Mouse (Mus musculus): ENCODE measurements around the gene Slc11a2. TPM values are rescaled to one million over a fixed set of nuclear protein-coding genes. Genes with fewer than 3 reads are reported as not detected.
"Not testable (repeated sequence)": the region's sequence is repeated elsewhere in the genome, so short reads cannot be mapped to it uniquely, and the experiment has no call there.

Slc11a2 gene
- polyA plus RNA-seq, 1 experiment from 2014 or later = 14.9 TPM

- 6% methylated on average over 14 of the region's 14 CpGs for WGBS (ENCODE audit: insufficient replicate concordance)
- H3K27ac ChIP-seq (ENCODE audit: low read depth, low read length) = no peak overlapping the region
- no peaks in the 10 kb centered on the region for H3K36me3 ChIP-seq (ENCODE audit: control insufficient read depth, insufficient read depth, low read length)
- peak overlapping the region; percentile 73 for H3K4me3 ChIP-seq (ENCODE audit: low read depth, low read length)
- H3K9me3 ChIP-seq (replicated peaks; ENCODE audit: control insufficient read depth, low read length) = no peaks in the 10 kb centered on the region
- peaks cover 31% of the 10 kb centered on the region for H3K4me1 ChIP-seq (ENCODE audit: control insufficient read depth, insufficient read depth, low read length)
- peaks cover 15% of the 10 kb centered on the region for H3K27me3 ChIP-seq (ENCODE audit: control insufficient read depth, insufficient read depth, low read length)
- ATAC-seq (replicated peaks; ENCODE audit: insufficient number of reproducible peaks, low FRiP score, low TSS enrichment) = no peak
- H3K4me2 ChIP-seq = peak overlapping the region; percentile 99
- peak overlapping the region; percentile 69 for H3K9ac ChIP-seq (ENCODE audit: low read depth, low read length)
Measured at GRCm38 (mm10) chr15:100423916-100424315, 956 bp downstream of the Slc11a2 start.

GRCm38 (mm10) chr15:100422899-100423860 is 1.7 kb downstream of the Slc11a2 start:
- WGBS (ENCODE audit: insufficient replicate concordance) = 2% methylated on average over 60 of the region's 65 CpGs
- peaks cover 32% of the 10 kb centered on the region for H3K4me1 ChIP-seq (ENCODE audit: control insufficient read depth, insufficient read depth, low read length)

GRCm38 (mm10) chr15:100422476-100422875 is 2.4 kb downstream of the Slc11a2 start:
- H3K4me3 ChIP-seq (ENCODE audit: low read depth, low read length) = peak overlapping the region; percentile 73
- no peak overlapping the region for H3K27ac ChIP-seq (ENCODE audit: low read depth, low read length)
- H3K27me3 ChIP-seq (ENCODE audit: control insufficient read depth, insufficient read depth, low read length) = peaks cover 15% of the 10 kb centered on the region
- WGBS (ENCODE audit: insufficient replicate concordance) = under 1% methylated on average over 40 of the region's 44 CpGs
- peaks cover 35% of the 10 kb centered on the region for H3K4me1 ChIP-seq (ENCODE audit: control insufficient read depth, insufficient read depth, low read length)
- H3K36me3 ChIP-seq (ENCODE audit: control insufficient read depth, insufficient read depth, low read length) = no peaks in the 10 kb centered on the region
- ATAC-seq (replicated peaks; ENCODE audit: insufficient number of reproducible peaks, low FRiP score, low TSS enrichment) = peak; percentile 55
- no peaks in the 10 kb centered on the region for H3K9me3 ChIP-seq (replicated peaks; ENCODE audit: control insufficient read depth, low read length)
- H3K4me2 ChIP-seq = peak overlapping the region; percentile 99
- peak overlapping the region; percentile 83 for H3K9ac ChIP-seq (ENCODE audit: low read depth, low read length)

More at GRCm38 (mm10) chr15:100422899-100423860, 1.7 kb downstream of the Slc11a2 start:
- H3K27ac ChIP-seq (ENCODE audit: low read depth, low read length) = no peak overlapping the region
- H3K27me3 ChIP-seq (ENCODE audit: control insufficient read depth, insufficient read depth, low read length) = peaks cover 15% of the 10 kb centered on the region
- H3K9ac ChIP-seq (ENCODE audit: low read depth, low read length) = peak overlapping the region; percentile 83
- no peaks in the 10 kb centered on the region for H3K36me3 ChIP-seq (ENCODE audit: control insufficient read depth, insufficient read depth, low read length)
- peak overlapping the region; percentile 73 for H3K4me3 ChIP-seq (ENCODE audit: low read depth, low read length)
- peak; percentile 95 for ATAC-seq (replicated peaks; ENCODE audit: insufficient number of reproducible peaks, low FRiP score, low TSS enrichment)
- no peaks in the 10 kb centered on the region for H3K9me3 ChIP-seq (replicated peaks; ENCODE audit: control insufficient read depth, low read length)
- peak overlapping the region; percentile 99 for H3K4me2 ChIP-seq

GRCm38 (mm10) chr15:100421758-100422197 is 3.1 kb downstream of the Slc11a2 start, which contains the start of gene Gm5475:
Gene Gm5475 (plus strand): TSS chr15:100422147.
- peaks cover 15% of the 10 kb centered on the region for H3K27me3 ChIP-seq (ENCODE audit: control insufficient read depth, insufficient read depth, low read length)
- ATAC-seq (replicated peaks; ENCODE audit: insufficient number of reproducible peaks, low FRiP score, low TSS enrichment); H3K36me3 ChIP-seq (ENCODE audit: control insufficient read depth, insufficient read depth, low read length); H3K9me3 ChIP-seq (replicated peaks; ENCODE audit: control insufficient read depth, low read length): not testable (repeated sequence)
- 27% methylated on average over 3 of the region's 3 CpGs for WGBS (ENCODE audit: insufficient replicate concordance)
- peak within 1 kb of the TSS; percentile 83 for H3K9ac ChIP-seq (ENCODE audit: low read depth, low read length)
- H3K4me1 ChIP-seq (ENCODE audit: control insufficient read depth, insufficient read depth, low read length) = peaks cover 35% of the 10 kb centered on the region
- peak within 1 kb of the TSS; percentile 73 for H3K4me3 ChIP-seq (ENCODE audit: low read depth, low read length)
- peak within 1 kb of the TSS; percentile 99 for H3K4me2 ChIP-seq
- H3K27ac ChIP-seq (ENCODE audit: low read depth, low read length) = 0 out of 2 replicates have a peak within 1 kb of the TSS, but pooled peaks have one; percentile 46

GRCm38 (mm10) chr15:100421059-100421757 is 3.7 kb downstream of the Slc11a2 start:
- Histone ChIP-seq H3K27me3 (ENCODE audit: control insufficient read depth, insufficient read depth, low read length) (peaks cover 15% of the 10 kb centered on the region), H3K27ac (ENCODE audit: low read depth, low read length) (0 out of 2 replicates have a peak overlapping the region, but pooled peaks have one; percentile 46), H3K9me3 (replicated peaks; ENCODE audit: control insufficient read depth, low read length) (no peaks in the 10 kb centered on the region), H3K36me3 (ENCODE audit: control insufficient read depth, insufficient read depth, low read length) (no peaks in the 10 kb centered on the region), H3K4me3 (ENCODE audit: low read depth, low read length) (peak overlapping the region; percentile 73), H3K4me1 (ENCODE audit: control insufficient read depth, insufficient read depth, low read length) (peaks cover 35% of the 10 kb centered on the region), H3K4me2 (peak overlapping the region; percentile 99), H3K9ac (ENCODE audit: low read depth, low read length) (peak overlapping the region; percentile 49; the same call in 1 of the 2 replicates)
- ATAC-seq (replicated peaks; ENCODE audit: insufficient number of reproducible peaks, low FRiP score, low TSS enrichment) = no peak
- 36% methylated on average over 8 of the region's 8 CpGs for WGBS (ENCODE audit: insufficient replicate concordance)

GRCm38 (mm10) chr15:100419901-100420745 is 4.7 kb downstream of the Slc11a2 start:
- 41% methylated on average over 9 of the region's 9 CpGs for WGBS (ENCODE audit: insufficient replicate concordance)
- H3K4me1 ChIP-seq (ENCODE audit: control insufficient read depth, insufficient read depth, low read length) = peaks cover 35% of the 10 kb centered on the region
- peak; percentile 64 for ATAC-seq (replicated peaks; ENCODE audit: insufficient number of reproducible peaks, low FRiP score, low TSS enrichment)
- peak overlapping the region; percentile 19; the same call in 1 of the 2 replicates for H3K4me3 ChIP-seq (ENCODE audit: low read depth, low read length)
- H3K27me3 ChIP-seq (ENCODE audit: control insufficient read depth, insufficient read depth, low read length) = peaks cover 12% of the 10 kb centered on the region
- H3K27ac ChIP-seq (ENCODE audit: low read depth, low read length) = peak overlapping the region; percentile 86
- peak overlapping the region; percentile 67 for H3K9ac ChIP-seq (ENCODE audit: low read depth, low read length)
- H3K9me3 ChIP-seq (replicated peaks; ENCODE audit: control insufficient read depth, low read length) = no peaks in the 10 kb centered on the region
- peak overlapping the region; percentile 99 for H3K4me2 ChIP-seq
- no peaks in the 10 kb centered on the region for H3K36me3 ChIP-seq (ENCODE audit: control insufficient read depth, insufficient read depth, low read length)

- peak overlapping the region; percentile 86 for H3K27ac ChIP-seq (ENCODE audit: low read depth, low read length)
- H3K9ac ChIP-seq (ENCODE audit: low read depth, low read length) = peak overlapping the region; percentile 67; the same call in 1 of the 2 replicates
- H3K27me3 ChIP-seq (ENCODE audit: control insufficient read depth, insufficient read depth, low read length) = peaks cover 5% of the 10 kb centered on the region
- no peak for ATAC-seq (replicated peaks; ENCODE audit: insufficient number of reproducible peaks, low FRiP score, low TSS enrichment)
- no peaks in the 10 kb centered on the region for H3K9me3 ChIP-seq (replicated peaks; ENCODE audit: control insufficient read depth, low read length)
- WGBS (ENCODE audit: insufficient replicate concordance) = 69% methylated on average over 8 of the region's 8 CpGs
- H3K4me3 ChIP-seq (ENCODE audit: low read depth, low read length) = 0 out of 2 replicates have a peak overlapping the region, but pooled peaks have one; percentile 8
- H3K4me1 ChIP-seq (ENCODE audit: control insufficient read depth, insufficient read depth, low read length) = peaks cover 36% of the 10 kb centered on the region
- no peaks in the 10 kb centered on the region for H3K36me3 ChIP-seq (ENCODE audit: control insufficient read depth, insufficient read depth, low read length)
- peak overlapping the region; percentile 99 for H3K4me2 ChIP-seq
Measured at GRCm38 (mm10) chr15:100419311-100419710, 5.6 kb downstream of the Slc11a2 start.

Measured in heart, embryonic 11.5 days (tissue).